Mouse (Mus musculus): ENCODE measurements at regions not wholly inside any gene's neighbourhood (a gene's known extent, or its start where the extent isn't known, plus 50 kb on each side); places are given as distances from the start of the nearest gene placed in this dataset.

DNA sequence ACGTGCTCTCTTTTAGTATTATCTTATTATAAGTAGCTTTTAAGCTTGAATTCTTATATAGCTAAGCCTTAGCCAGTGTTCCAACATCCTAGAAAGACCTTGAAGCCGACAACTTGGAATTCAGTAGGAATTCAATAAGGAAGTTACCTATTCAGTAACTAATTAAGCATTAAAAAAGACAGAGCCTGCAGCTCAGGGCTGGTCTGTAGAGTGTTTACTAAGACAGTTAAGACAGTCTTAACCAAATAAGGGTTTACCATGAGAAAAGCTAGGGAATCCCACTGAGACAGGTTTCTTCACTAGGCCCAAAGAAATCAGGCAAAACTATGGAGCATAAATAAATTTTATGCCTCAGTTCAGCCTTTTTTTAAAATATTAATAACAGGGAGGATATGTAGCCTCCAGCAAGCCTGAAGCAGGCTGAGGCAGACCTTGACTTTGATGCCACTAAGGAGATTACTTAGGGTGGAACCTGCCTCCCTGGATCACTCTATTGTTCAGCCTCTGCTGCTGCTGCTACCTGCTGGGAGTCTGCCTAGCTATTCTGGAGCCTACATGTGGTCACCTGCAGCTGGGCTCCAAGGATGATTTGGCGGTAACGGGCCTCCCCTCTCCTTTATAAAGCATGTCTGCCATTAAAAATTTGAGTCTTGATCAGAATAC is 186.5 kb upstream of the Phyhipl start:
- TF ChIP-seq CTCF (IDR thresholded peaks at IDR 0.05; ENCODE audit: borderline replicate concordance, extremely low read depth, insufficient read depth, insufficient read length) (no peak), POLR2A (IDR thresholded peaks at IDR 0.05; ENCODE audit: borderline replicate concordance, extremely low read depth, insufficient read depth, insufficient read length, poor library complexity, severe bottlenecking) (no peak)

Data from brain, embryonic 14.5 days (tissue).